Mouse (Mus musculus): ENCODE data around the gene Rims1. TPM values are rescaled to one million over a fixed set of nuclear protein-coding genes. Genes with fewer than 3 reads are reported as not detected.

Gene Rims1
- 130 TPM for polyA plus RNA-seq (2015; fragmentation: Illumina TruSeq; extraction: RNeasy Lipid Tissue Mini Kit (QIAGEN cat#74804); ENCODE audit: low read depth, low replicate concordance)

DNA sequence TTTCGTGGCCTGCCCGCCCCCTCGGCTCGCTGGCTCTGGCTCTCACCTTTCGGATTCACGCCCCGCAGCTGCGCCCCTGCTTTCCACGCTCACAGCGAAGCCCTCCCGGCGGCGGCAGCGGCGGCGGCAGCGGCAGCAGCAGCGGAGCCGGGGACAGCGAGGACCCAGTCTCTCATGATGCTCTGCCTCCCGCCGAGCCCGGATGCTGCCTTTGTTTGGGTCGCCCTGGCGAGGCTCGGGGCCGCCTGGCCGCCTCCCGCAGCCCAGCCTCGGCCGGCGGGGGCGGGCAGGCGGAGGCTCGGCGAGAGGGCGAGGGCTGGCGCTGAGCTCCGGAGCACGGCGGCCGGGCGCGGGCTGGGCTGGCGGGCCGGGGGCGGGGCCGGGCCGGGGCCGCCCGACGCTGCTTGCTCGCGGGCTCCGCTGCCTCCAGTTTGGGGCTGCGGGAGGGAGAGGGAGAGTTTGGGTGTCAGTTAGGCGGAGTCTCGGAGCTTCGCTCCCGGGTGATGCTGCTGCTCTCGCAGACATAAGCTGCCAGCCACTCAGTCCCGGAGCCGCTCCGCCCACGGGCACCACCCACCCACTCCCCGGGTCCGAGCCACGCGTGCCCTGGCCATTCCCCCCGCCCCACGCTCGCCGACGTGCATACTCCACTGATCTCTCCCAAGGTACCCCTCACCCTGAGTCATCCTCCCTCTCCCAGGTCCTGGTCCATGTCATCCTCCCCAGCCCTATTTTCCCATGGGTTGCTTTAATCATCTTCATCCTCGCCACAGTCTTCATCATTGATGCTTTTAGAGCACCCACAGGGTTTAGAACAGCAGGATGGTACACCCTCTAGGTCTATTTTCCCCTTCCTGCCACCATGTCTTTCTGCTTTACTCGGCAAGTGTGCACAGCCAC, at the start of gene Rims1:
Gene Rims1 (minus strand): TSS at position 269 of the 900 bp plus-strand sequence.

Measured in brain, adult 10 weeks (tissue).